Mouse (Mus musculus) cerebellum, adult 9-11 months (tissue): ENCODE measurements around the gene Spsb1.
A peak's percentile ranks its signal among the peaks of the same experiment; 100 is the strongest.

Source experiments
- DNase-seq: peaks from one replicate; pipeline ENCODE4 v3.0.0; 2022

Gene Spsb1

GRCm38 (mm10) chr4:149882139-149882916, 72.5 kb downstream of the Spsb1 start:
- no peak for DNase-seq

DNA sequence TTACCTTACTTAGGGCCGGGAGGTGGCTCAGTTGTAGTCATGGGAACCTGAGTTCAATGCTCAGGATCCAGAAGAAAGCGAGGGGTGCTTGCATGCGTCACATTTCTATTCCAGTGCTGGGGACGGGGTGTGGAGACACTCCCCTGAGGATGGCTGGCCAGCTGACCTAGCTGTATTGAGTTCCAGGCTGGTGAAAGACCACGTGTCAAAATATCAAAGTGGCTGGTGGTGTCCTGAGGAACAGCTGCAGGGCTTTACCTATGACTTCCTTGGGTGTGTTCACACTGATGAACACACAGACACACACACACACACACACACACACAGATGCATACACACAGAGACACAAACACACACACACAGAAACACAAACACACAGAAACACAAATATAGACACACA, 73.9 kb downstream of the Spsb1 start:
- no peak for DNase-seq

- no peak for DNase-seq
Observed at GRCm38 (mm10) chr4:149879980-149880379, 74.9 kb downstream of the Spsb1 start.

- DNase-seq, result no peak
Observed at GRCm38 (mm10) chr4:149878021-149878449, 76.8 kb downstream of the Spsb1 start.

GRCm38 (mm10) chr4:149877202-149877601, 77.6 kb downstream of the Spsb1 start:
- no peak for DNase-seq

DNA sequence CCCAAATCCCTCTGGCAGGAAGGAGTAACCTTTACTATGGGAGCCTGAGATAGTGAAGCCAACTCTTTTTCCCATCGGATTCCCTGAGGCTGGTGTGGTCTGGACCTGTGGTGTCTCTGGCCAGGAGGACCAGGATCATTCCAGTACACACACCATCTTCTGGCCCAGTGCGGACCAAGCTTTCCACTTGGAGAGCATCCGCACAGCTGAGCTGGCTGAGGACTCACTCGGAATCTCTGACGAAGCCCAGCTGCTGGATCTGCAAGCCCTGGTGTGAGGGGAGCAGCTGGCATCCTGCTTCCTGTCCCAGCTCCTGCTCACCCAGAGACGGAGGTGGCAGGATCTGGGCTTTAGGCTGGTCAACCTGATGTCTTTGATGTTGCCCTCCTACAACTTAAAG, 78.1 kb downstream of the Spsb1 start:
- no peak for DNase-seq

GRCm38 (mm10) chr4:149875986-149876501, 78.8 kb downstream of the Spsb1 start:
- peak; percentile 80 for DNase-seq

- DNase-seq, result no peak
Observed at GRCm38 (mm10) chr4:149875296-149875695, 79.5 kb downstream of the Spsb1 start.

GRCm38 (mm10) chr4:149872236-149872635, 82.6 kb downstream of the Spsb1 start:
- DNase-seq, result no peak

DNA sequence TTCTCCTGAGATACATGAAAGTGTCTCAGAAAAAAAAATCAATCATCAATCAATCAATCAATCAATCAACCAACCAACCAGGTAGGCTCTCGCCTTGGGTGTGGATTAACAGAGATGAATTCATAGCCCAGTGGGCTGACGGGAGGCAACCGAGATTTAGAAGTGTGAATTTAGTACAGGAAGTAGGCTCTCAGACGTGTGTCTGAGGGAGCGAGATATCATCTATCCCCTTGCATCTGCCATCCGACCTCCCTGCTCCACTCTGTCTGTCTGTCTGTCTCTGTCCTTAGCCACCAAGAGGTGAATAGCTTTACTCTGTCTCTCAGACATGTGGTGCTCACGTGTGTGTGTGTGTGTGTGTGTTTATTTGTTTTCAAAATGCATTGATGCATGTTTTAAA, 83.3 kb downstream of the Spsb1 start:
- DNase-seq, result no peak

DNA sequence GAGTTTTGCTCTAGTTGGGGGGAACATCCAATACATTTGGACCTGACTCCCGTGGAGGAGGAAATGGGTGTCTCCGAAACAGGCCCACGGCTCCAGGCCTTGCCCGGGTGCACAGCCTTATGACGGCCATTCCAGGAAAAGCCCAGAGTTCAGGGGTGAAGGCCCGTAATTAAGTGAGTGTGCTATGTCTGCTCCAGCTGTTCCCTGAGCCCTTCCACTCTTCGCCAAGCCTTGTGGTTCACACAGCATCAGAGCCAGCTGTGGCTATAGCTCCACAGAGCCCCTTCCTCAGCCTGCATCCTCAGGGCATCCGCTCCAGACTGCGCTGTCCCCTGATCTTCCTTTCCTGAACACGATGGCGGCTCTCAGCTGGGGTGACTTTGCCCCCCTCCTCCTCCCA, 83.8 kb downstream of the Spsb1 start:
- no peak for DNase-seq

GRCm38 (mm10) chr4:149870412-149870811, 84.4 kb downstream of the Spsb1 start:
- DNase-seq, result no peak

- no peak for DNase-seq
Observed at GRCm38 (mm10) chr4:149868725-149869124, 86.1 kb downstream of the Spsb1 start.

- DNase-seq, result no peak
Observed at GRCm38 (mm10) chr4:149868009-149868408, 86.8 kb downstream of the Spsb1 start.

- no peak for DNase-seq
Observed at GRCm38 (mm10) chr4:149867351-149867750, 87.5 kb downstream of the Spsb1 start.

DNA sequence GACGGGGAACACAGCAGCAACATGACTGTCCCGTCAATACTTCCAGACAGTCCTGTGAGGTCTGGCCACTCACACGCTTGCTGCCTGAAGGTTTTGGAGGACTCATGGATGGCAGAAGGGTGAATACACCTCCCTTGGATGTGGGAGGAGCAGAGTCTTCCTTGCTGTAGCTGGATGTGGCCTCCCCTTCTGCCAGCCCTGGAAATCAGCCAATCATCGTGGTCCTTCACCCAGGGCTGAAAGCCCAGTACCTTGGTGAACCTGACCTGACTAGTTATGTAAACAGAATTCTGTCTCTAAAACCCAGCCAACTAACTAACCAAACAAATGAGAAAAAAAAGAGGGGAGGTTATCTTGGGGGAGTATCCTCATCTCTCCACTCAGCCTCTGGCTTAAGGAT, 90.4 kb downstream of the Spsb1 start:
- DNase-seq, result no peak

DNA sequence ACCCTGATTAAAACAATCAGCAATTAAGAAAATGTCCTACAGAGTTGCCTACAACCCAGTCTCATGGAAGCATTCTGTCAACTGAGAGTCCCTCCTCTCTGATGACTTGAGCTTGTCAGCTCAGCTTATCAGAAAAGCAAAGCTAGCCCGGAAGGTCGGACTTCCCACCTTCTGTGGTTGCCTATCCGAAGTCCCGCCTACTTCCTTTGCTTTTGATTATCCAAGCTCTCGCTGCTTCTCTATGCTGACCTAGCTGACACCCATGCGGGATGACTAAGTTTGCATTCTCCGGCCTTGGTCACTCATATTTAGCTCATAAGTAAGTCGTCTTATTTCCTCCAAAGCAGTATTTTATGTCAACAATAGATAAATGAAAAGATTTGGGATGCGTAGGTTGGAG, 91.3 kb downstream of the Spsb1 start:
- DNase-seq, result no peak

- DNase-seq, result no peak
Observed at GRCm38 (mm10) chr4:149860393-149860792, 94.5 kb downstream of the Spsb1 start.

DNA sequence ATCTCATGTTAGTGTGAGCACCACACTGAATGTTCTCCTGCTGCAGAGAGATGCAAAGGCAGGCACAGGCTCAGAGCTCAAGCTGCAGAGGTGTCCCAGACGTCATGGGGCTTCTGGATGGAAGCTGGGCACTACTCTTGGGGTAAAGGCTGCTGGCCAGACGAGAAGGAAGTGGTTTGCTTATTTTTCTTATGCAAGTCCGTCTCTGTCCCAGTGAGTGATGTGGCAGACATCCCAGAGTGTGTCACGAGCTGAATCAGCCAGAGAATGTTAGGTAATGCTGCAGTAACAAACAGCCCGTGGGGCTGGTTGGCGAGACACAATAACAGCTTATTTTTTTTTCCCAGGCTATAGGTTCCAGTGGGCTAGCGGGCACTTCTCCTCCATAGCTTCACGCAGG, 96.3 kb downstream of the Spsb1 start:
- no peak for DNase-seq

DNA sequence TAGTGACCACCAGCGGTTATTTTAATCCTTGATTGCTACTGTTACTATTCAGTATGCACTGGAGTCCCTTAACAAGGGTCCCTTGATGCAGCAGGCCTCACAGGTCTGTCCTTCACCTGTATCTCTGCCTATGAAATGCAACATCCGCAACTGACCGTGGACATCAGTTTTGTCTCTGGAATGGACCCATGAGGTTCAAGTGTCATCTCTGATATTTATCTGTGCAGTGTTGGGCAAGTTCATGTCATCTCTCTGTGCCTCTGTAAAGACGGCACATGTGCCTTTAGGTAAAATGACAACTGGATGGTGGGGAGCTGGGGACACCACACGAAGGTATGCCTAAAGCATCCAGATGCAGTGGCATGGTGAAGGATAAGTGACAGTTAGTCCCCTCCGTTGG, 96.7 kb downstream of the Spsb1 start:
- no peak for DNase-seq

GRCm38 (mm10) chr4:149857688-149858087, 97.2 kb downstream of the Spsb1 start:
- DNase-seq, result no peak

- DNase-seq, result no peak
Observed at GRCm38 (mm10) chr4:149855892-149856807, 98.7 kb downstream of the Spsb1 start.

DNA sequence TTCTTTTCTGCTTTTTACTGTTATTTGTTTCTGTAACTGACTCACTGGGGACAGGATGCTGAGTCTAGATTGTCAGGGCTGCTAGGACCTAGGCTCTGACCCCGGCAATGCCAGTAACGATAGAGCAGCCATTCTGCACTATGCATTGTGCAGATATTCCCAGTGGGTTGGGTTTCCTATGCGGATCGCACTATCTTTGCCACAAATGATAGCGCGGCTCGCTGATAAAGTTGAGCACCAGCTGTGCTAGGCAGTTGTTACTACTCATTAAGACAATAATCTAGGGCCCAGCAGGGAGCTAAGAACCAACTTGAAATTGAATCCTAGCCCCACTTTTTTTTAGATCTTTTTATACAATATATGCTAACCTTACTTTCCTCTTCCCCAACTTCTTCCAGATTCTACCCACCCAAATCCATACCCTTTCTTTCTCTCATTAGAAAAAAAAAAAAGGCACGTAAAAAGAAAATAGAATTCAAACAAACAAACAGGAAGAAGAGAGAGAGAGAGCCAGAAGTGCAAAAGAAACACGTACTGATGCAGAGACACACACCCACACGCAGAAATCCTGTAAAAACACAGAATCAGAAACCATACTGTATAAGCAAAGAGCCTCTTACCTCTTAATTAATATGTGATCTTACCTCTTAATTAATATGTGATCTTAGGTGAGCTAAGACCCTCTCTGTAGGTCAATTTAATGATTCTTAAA, 99.5 kb downstream of the Spsb1 start:
- no peak for DNase-seq
